Mouse (Mus musculus) CH12.LX (cell line): Measurements from ENCODE around the gene Anxa11. TPM values are rescaled to one million over a fixed set of nuclear protein-coding genes. Genes with fewer than 3 reads are reported as not detected.

Source experiments
- DNase-seq: peaks from one replicate; pipeline ENCODE4 v3.0.0-alpha.2; 2013; ENCODE audit errors: extremely low read depth
- H3K27ac ChIP-seq: 2 replicates; pipeline ENCODE4 v1.5.1; 2012; ENCODE audit warnings: low read depth, mild to moderate bottlenecking, control low read depth, moderate library complexity; ENCODE audit not compliant: insufficient read depth
- H3K27me3 ChIP-seq: replicated peaks from 2 replicates; pipeline ENCODE3; 2012; ENCODE audit warnings: inconsistent platforms
- H3K36me3 ChIP-seq, 2 experiments: replicated peaks in 1 of 2; 2 replicates each; pipeline versions ENCODE3 to v1.6.1; 2012; ENCODE audit warnings: inconsistent platforms in 1 of 2, low read length in 1 of 2, mild to moderate bottlenecking in 1 of 2, mixed read lengths in 1 of 2, moderate library complexity in 1 of 2; ENCODE audit not compliant: control insufficient read depth in 1 of 2, insufficient read depth in 1 of 2
- H3K4me1 ChIP-seq, 2 experiments: 2 replicates each; pipeline ENCODE4 v1.6.1; 2012; ENCODE audit warnings: inconsistent platforms in 1 of 2, moderate library complexity in 1 of 2; ENCODE audit not compliant: insufficient read depth in 2 of 2, control insufficient read depth in 1 of 2
- H3K4me2 ChIP-seq: 2 replicates; pipeline ENCODE4 v1.6.1; 2012; ENCODE audit warnings: low read depth, mild to moderate bottlenecking, control low read depth; ENCODE audit not compliant: poor library complexity, insufficient read depth, severe bottlenecking
- H3K4me3 ChIP-seq, 3 experiments: fragments of 150-350 bp in 1 of 3; sonication (generic) in 1 of 3; replicated peaks in 1 of 3; 2 replicates each; pipeline versions ENCODE3 to v1.5.1; 2011 to 2012; ENCODE audit warnings: low read depth in 2 of 3, low read length in 2 of 3, mild to moderate bottlenecking in 2 of 3, moderate library complexity in 2 of 3, control low read depth in 1 of 3, improper control_type of control experiment in 1 of 3, inconsistent platforms in 1 of 3, mixed read lengths in 1 of 3; ENCODE audit not compliant: poor library complexity in 1 of 3
- H3K79me2 ChIP-seq: replicated peaks from 2 replicates; pipeline ENCODE4 v1.6.1; 2012; ENCODE audit warnings: mild to moderate bottlenecking, moderate library complexity; ENCODE audit not compliant: control insufficient read depth, poor library complexity, insufficient read depth, severe bottlenecking; ENCODE audit errors: extremely low read depth
- H3K9ac ChIP-seq: 2 replicates; pipeline ENCODE4 v1.6.1; 2012; ENCODE audit warnings: low read depth, mild to moderate bottlenecking, control low read depth, moderate library complexity; ENCODE audit not compliant: insufficient read depth
- H3K9me3 ChIP-seq: replicated peaks from 2 replicates; pipeline ENCODE3; 2012; ENCODE audit warnings: low read length, inconsistent platforms, mixed read lengths
- CHD2 ChIP-seq: IDR thresholded peaks from 2 replicates; pipeline ENCODE4 v1.6.1; 2011; ENCODE audit warnings: low read length, improper control_type of control experiment
- CTCF ChIP-seq, 2 experiments: IDR thresholded peaks in 1 of 2; conservative IDR thresholded peaks in 1 of 2; 2 replicates each; pipeline ENCODE4 v1.5.1; 2011 to 2012; ENCODE audit warnings: low read depth in 2 of 2, low read length in 2 of 2, improper control_type of control experiment in 1 of 2, inconsistent platforms in 1 of 2, mild to moderate bottlenecking in 1 of 2, moderate library complexity in 1 of 2
- ELF1 ChIP-seq: IDR thresholded peaks from 2 replicates; pipeline ENCODE4 v1.6.1; 2014; ENCODE audit warnings: low read depth, mild to moderate bottlenecking, inconsistent platforms, low read length, improper control_type of control experiment
- ETS1 ChIP-seq: conservative IDR thresholded peaks from 2 replicates; pipeline ENCODE4 v1.6.1; 2012; ENCODE audit warnings: low read depth, mild to moderate bottlenecking, inconsistent platforms, low read length, improper control_type of control experiment, moderate library complexity
- HCFC1 ChIP-seq: IDR thresholded peaks from 2 replicates; pipeline ENCODE4 v1.6.1; 2012; ENCODE audit warnings: low read depth, mild to moderate bottlenecking, inconsistent platforms, low read length, improper control_type of control experiment
- KAT2A ChIP-seq: IDR thresholded peaks from 2 replicates; pipeline ENCODE4 v1.6.1; 2012; ENCODE audit warnings: low read length, improper control_type of control experiment, inconsistent platforms; ENCODE audit not compliant: insufficient replicate concordance
- MAFK ChIP-seq: IDR thresholded peaks from 2 replicates; pipeline ENCODE4 v1.6.1; 2011; ENCODE audit warnings: low read length, improper control_type of control experiment; ENCODE audit not compliant: insufficient replicate concordance
- MAZ ChIP-seq: IDR thresholded peaks from 2 replicates; pipeline ENCODE4 v1.6.1; 2012; ENCODE audit warnings: low read depth, mild to moderate bottlenecking, inconsistent platforms, low read length, improper control_type of control experiment, moderate library complexity
- MEF2A ChIP-seq: IDR thresholded peaks from 2 replicates; pipeline ENCODE4 v1.6.1; 2014; ENCODE audit warnings: low read depth, mild to moderate bottlenecking, inconsistent platforms, low read length, improper control_type of control experiment, borderline replicate concordance
- MYC ChIP-seq: IDR thresholded peaks from 2 replicates; pipeline ENCODE4 v1.6.1; 2011; ENCODE audit warnings: low read depth, mild to moderate bottlenecking, improper control_type of control experiment, low read length
- RAD21 ChIP-seq: IDR thresholded peaks from 2 replicates; pipeline ENCODE4 v1.6.1; 2011; ENCODE audit warnings: low read depth, mild to moderate bottlenecking, low read length, improper control_type of control experiment, moderate library complexity
- TBP ChIP-seq: conservative IDR thresholded peaks from 2 replicates; pipeline ENCODE4 v1.6.1; 2011; ENCODE audit warnings: low read depth, low read length, improper control_type of control experiment
- TCF12 ChIP-seq: IDR thresholded peaks from 2 replicates; pipeline ENCODE4 v1.6.1; 2014; ENCODE audit warnings: low read depth, mild to moderate bottlenecking, inconsistent platforms, low read length, improper control_type of control experiment
- UBTF ChIP-seq: IDR thresholded peaks from 2 replicates; pipeline ENCODE4 v1.6.1; 2012; ENCODE audit warnings: low read depth, mild to moderate bottlenecking, inconsistent platforms, low read length, improper control_type of control experiment, moderate library complexity
- ZC3H11A ChIP-seq: IDR thresholded peaks from 2 replicates; pipeline ENCODE4 v1.6.1; 2012; ENCODE audit warnings: low read depth, mild to moderate bottlenecking, inconsistent platforms, low read length, improper control_type of control experiment
- ZKSCAN1 ChIP-seq: IDR thresholded peaks from 2 replicates; pipeline ENCODE4 v1.6.1; 2012; ENCODE audit warnings: low read depth, inconsistent platforms, low read length, improper control_type of control experiment, borderline replicate concordance
- ZNF384 ChIP-seq: IDR thresholded peaks from 2 replicates; pipeline ENCODE4 v1.6.1; 2012; ENCODE audit warnings: low read depth, low read length, improper control_type of control experiment, inconsistent platforms
- dilution Hi-C: fragments of 300-500 bp; cut with MboI; formaldehyde crosslinking; loops from 2 replicates; pipeline ENCODE4 v1.14.3; 2020; ENCODE audit warnings: low sequenced_read_pairs; ENCODE audit not compliant: extremely low pct_unique_long_range_greater_than_20kb, extremely low pct_ligation_motif_present
- in situ Hi-C: fragments of 300-500 bp; cut with MboI; formaldehyde crosslinking; loops from 3 replicates; pipeline ENCODE4 v1.14.3; 2019; ENCODE audit warnings: low sequenced_read_pairs, low pct_ligation_motif_present, low pct_unique_long_range_greater_than_20kb, mixed read lengths
- polyA plus RNA-seq: library from polyadenylated mRNA; unstranded; fragments of >175 nt; gene quantifications from 2 replicates; pipeline ENCODE4 v1.2.1, GENCODE M21; 2012; ENCODE audit warnings: low read depth; ENCODE audit not compliant: insufficient read length
- total RNA-seq, 2 experiments: library from RNA; depleted of rRNA; stranded (reverse); fragments of 300-350 nt in 1 of 2; fragments of >200 nt in 1 of 2; gene quantifications; 2 replicates each; pipeline ENCODE4 v1.2.3; 2012 to 2014

Anxa11 gene
- total and polyA plus RNA-seq, 3 experiments: 5.0 to 35.0 (median 8.4) TPM

DNA sequence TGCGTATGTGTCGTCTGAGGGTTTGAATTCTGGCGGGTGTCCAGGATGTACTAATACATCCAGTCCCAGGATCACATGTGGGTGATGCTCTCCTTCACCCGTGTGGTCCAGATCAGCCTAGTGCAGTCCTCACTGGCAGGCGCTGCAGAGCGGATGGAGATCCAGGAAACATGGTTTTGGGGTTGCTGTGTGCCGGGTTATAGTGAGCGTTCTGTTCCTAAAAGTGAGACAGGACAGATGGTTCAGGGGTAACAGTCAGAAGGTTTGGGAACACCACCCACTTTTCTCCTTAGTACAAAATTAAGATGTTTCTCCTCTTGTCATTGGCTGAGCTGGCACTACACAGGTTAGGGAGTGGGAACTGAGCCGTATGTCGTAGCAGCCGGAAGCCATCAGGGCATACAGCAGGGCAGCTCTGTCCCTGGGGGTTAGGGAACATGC is 10.2 kb downstream of the Anxa11 start:
- TF ChIP-seq ETS1 (no peak), HCFC1 (no peak), ZC3H11A (no peak), ELF1 (no peak)
- H3K4me1 ChIP-seq: peaks cover 17 to 33% of the 10 kb centered on the region in 2 experiments
- H3K4me3 ChIP-seq: no peak overlapping the region
- peaks cover 2% of the 10 kb centered on the region for H3K9me3 ChIP-seq
- H3K4me2 ChIP-seq: no peak overlapping the region
- no peak for DNase-seq
- peaks cover 0 to 10% of the 10 kb centered on the region in 2 experiments for H3K36me3 ChIP-seq
- no peak overlapping the region for H3K9ac ChIP-seq
- H3K27ac ChIP-seq: no peak overlapping the region
- no peaks in the 10 kb centered on the region for H3K27me3 ChIP-seq
- H3K79me2 ChIP-seq: no peaks in the 10 kb centered on the region
- dilution Hi-C loops: no loop called here
- in situ Hi-C loops: no loop called here

DNA sequence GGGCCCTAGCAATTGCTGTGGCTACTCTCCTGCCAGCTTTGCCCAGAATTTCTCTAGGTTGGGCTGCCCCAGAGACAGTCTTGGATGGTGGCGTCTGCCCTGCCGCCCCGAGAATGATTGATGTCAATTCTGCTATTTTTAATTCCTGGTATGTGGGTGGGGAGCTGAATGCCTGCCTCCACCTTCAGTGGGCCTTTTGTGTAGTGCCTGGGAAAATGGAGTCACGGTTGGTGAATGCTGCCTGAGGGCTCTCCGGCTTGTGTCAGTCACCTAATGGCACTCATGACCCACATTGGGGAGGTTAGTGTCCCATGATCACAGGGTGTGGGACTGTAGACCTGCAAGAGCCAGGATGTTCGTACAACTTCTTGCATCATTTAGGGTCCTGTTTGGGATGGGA is 11.3 kb downstream of the Anxa11 start:
- Histone ChIP-seq H3K4me1 (peaks cover 27 to 44% of the 10 kb centered on the region in 2 experiments), H3K4me3 (no peak overlapping the region), H3K27me3 (no peaks in the 10 kb centered on the region), H3K27ac (no peak overlapping the region)
- no peak for DNase-seq
- in situ Hi-C loops: no loop called here
- TF ChIP-seq TCF12: no peak
- TF ChIP-seq MAZ: no peak
- no peak for TF ChIP-seq CTCF (conservative IDR thresholded peaks at IDR 0.05 in 1 of 2, IDR thresholded peaks at IDR 0.05 in 1 of 2; ENCODE audit: low read depth in 2 of 2, low read length in 2 of 2)
- TF ChIP-seq MYC: no peak
- no peak for TF ChIP-seq TBP
- TF ChIP-seq UBTF: no peak
- TF ChIP-seq RAD21: no peak
- no peak for TF ChIP-seq KAT2A
- TF ChIP-seq MEF2A: no peak
- no peak for TF ChIP-seq ZNF384
- no peak for TF ChIP-seq ZKSCAN1
- TF ChIP-seq MAFK: no peak
- TF ChIP-seq CHD2: no peak
- TF ChIP-seq, all 38 proteins: peak for 0
- H3K79me2 ChIP-seq: no peaks in the 10 kb centered on the region
- H3K9me3 ChIP-seq: no peaks in the 10 kb centered on the region
- H3K36me3 ChIP-seq: peaks cover 0 to 2% of the 10 kb centered on the region in 2 experiments
- no peak overlapping the region for H3K9ac ChIP-seq
- dilution Hi-C loops: no loop called here
- no peak overlapping the region for H3K4me2 ChIP-seq
